Mouse (Mus musculus) gastrocnemius, postnatal 10 days (tissue): ENCODE measurements around the gene Rab4a. TPM values are rescaled to one million over a fixed set of nuclear protein-coding genes. Genes with fewer than 3 reads are reported as not detected.
A peak's percentile ranks its signal among the peaks of the same experiment; 100 is the strongest.

Experiments used
- DNase-seq: peaks from one replicate; pipeline ENCODE4 v3.0.0; 2021; ENCODE audit warnings: mixed read lengths
- total RNA-seq, 2 experiments: library from RNA; stranded (reverse); gene quantifications; 2 replicates each; pipeline ENCODE4 v1.2.3; 2021

Rab4a gene
- total RNA-seq, 2 experiments from 2014 or later, result 11.7 to 14.1 TPM

- DNase-seq, result no peak
Measured at GRCm38 (mm10) chr8:123849352-123849751, 43.6 kb downstream of the Rab4a start.

GRCm38 (mm10) chr8:123851590-123851989, 45.8 kb downstream of the Rab4a start:
- DNase-seq, result no peak

DNA sequence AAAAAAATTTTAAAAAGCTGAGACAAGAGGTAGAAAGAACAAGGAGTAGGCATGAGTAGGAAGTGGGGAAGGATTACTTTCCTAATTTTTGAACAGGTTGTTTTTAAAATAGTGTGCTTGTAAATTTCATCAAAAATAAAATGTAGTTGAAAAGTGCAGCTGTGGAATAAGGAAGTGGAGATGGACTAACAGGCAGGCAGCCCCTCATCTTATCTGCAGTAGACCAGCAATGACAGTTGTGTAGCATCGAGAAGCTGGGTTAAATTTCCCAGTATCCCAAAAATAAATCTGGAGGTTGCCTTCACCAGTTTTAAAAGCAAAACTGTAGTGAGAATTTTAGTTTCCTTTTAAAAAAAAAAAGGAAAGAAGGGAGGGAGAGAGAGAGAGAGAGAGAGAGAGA, 48.5 kb downstream of the Rab4a start:
- no peak for DNase-seq

DNA sequence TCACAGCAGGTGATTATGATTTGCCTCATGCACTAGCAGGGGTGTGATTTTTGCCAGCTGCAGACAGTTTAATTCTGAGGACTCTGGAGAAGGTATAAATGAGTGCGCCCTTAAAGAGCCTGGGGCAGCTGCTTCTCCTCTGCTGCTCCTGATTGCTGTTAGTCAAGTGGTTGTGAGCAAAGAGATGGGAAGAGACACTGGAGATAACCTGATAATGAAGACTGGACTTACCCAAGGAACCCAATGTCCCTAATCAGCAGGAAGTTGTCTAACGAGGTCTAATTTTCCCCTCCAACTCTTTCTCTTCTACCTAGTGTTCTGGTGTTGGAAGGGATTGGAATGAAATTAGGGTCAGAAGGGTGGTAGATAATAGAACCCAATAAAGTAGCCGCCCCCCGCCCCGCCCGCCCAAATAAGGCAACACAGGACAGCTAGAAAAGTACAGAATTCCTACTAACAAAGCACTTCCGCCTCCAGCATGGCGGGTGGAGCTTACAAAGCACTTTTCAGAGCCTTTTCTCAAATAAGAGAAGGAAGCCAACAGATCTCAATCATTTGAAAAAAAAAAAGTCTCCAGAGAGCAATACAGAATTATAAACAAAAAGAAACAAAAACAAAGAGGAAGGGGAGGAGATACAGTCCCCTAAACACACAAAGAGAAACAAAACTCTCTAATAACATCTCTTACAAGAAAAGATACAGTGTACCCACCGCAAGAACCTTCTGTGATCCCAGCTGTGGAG, 49.1 kb downstream of the Rab4a start:
- DNase-seq, result no peak

DNA sequence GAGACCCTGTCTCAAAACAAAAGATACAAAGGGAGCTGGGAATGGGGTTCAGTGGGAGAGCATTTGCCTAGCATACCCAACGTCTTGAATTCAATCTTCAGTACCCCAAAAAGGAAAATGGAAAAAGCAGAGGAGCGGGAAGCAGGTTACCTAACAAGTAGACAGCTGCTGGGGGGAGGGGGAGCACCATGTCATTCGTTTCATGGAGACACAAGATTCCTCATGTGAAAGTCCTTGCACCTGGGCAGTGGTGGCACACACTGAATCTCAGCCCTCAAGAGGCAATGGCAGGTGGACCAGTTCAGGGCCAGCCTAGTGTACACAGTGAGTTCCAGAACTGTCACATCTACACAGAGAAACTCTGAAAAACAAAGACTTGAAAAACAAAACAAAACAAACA, 51.6 kb downstream of the Rab4a start:
- no peak for DNase-seq

GRCm38 (mm10) chr8:123858574-123858940, 52.8 kb downstream of the Rab4a start:
- no peak for DNase-seq

DNA sequence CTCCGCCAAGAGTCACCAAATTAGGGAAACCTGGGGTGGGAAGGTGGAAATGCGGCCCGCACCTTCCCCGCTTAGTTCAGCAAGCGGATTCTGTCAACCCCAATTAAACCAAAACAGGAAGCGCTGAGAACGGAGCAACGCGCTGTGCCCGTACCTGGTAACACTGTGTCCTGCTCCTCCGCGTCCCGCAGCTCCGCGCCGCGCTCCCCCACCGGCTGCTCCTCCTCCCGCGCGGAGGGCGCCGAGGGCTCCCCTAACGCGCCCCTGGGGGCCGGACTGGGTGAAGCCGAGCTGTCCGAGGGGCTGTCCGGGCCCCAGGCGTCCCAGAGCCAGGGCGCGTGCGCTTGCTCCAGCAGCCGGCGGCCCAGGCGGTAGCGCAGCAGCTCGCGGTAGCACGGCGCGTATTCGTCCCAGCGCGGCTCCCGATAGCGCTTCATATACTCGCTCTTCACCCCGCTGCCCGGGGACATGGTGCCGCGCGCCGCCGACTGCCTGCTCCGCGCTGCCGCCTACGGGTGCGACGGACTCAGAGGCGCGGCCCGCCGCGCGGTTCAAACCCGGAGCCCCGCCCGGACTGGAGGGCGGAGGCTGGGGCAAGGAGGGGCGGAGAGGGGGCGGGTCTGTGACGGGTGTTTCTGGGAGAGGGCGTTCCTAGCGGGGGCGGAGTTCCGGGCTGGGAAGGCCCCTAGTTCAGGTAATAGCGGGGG, 53.3 kb downstream of the Rab4a start:
- peak; percentile 91 for DNase-seq

DNA sequence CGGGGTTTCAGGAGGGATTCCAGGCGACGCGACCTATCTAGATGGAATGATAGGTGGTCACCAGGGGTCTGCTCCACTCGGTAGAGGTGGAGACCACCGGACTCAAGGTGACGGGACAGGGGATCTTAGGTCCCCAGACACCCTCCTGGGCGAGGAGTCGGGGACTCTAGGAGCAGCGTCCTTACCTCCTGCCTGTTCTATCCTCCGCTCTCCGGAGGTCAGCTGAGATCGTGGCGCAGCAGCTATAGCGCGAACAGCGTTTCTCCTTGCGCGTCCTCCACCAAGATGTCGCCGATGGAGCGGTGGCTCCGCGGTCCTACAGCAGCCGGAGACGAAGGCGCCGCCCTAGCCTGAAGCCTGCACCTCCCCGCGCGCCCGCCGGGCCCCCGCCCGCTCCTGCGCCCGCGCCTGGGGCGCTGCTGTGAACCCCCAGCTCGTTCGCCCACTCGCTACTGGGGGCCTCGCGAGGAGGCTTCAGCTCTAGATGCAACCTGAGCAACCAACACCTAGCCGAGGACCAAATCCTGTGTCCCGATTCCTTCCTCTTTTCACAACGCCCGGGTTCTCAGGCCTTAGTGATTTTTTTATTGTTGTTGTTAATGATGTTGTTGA, 54.0 kb downstream of the Rab4a start, which contains the start of gene Ccsap:
Gene Ccsap, minus strand, starts transcription at position 562 of the 612 bp plus-strand sequence.
- DNase-seq, result peak; percentile 53

GRCm38 (mm10) chr8:123860386-123860785, 54.6 kb downstream of the Rab4a start:
- DNase-seq, result no peak

GRCm38 (mm10) chr8:123865786-123866185, 60.0 kb downstream of the Rab4a start:
- DNase-seq, result no peak

DNA sequence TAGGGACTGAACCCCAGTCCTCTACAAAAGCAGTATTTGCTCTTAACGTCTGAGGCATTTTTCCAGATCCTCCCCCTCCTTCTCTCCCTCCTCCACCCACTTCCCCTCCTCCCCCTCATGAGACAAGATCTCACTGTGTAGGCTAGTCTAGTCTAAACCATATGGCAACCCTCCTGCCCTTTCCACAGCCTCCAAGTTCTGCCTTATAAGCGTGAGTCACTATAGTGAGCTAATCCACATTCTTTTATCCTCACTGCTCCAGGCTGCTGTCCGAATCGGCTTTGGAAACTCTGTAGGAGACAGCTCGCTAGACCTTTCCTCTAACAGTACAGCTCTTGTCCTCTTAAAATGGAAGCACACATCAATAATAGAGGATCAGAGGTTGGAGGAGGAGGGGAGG, 61.2 kb downstream of the Rab4a start:
- DNase-seq, result no peak

GRCm38 (mm10) chr8:123872048-123872447, 66.3 kb downstream of the Rab4a start:
- peak; percentile 59 for DNase-seq

DNA sequence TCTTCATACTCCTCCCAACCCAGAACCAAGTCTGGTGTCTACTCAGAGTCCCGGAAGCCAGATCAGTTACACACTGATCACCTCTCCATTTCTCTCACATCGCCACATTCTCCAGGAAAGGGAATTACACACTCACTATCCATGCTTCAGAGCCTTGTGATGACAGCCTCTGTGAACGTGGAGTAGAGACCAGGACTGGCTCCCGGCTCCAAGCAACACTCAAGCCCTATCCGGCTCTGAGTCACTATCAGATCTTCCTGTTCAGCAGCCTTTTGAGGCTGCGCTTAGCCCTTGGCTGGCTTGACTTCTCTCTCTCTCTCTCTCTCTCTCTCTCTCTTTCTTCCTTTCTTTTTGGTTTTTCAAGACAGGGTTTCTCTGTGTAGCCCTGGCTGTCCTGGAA, 67.6 kb downstream of the Rab4a start:
- no peak for DNase-seq

- no peak for DNase-seq
Measured at GRCm38 (mm10) chr8:123874324-123874723, 68.5 kb downstream of the Rab4a start.

DNA sequence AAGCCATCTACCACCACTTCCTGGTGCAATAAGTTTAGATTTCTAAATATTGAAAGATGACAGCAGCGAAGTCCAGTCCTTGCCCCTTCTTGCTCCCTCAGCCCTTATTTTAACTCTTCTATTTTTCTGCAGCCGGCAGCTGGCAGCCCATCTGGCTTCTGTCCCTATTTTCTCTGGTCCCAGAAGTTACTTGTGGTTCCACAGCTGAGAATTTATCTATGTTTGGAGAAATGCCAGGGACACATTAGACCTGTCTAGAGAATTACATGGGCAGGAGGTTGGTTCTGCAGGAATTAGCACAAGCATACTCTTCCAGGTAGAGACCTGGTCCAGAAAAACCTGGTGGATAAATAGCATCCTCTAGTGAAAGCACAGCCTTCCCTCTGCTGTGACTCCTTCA, 72.1 kb downstream of the Rab4a start:
- no peak for DNase-seq

GRCm38 (mm10) chr8:123880271-123880670, 74.5 kb downstream of the Rab4a start:
- DNase-seq, result no peak

- no peak for DNase-seq
Measured at GRCm38 (mm10) chr8:123880821-123881350, 75.1 kb downstream of the Rab4a start.

DNA sequence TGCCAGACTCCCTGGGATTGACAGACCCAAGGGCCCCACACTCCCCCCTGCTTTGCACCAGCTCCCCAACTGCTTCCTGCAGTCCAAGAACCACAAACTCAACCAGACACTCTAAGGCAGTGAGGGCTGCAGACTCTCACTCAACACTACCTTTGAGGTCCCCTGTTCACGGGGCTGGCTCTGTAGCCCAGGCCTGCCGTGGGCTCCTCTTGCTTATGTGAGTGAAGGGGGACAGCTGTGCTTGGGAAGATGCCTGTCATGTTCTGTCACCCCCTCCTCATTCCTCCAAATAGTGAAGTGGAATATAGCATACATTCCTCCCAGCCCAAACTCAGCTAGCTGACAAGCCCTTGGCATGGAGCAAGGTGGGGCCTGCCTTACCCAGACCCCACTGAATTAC, 76.6 kb downstream of the Rab4a start:
- no peak for DNase-seq

DNA sequence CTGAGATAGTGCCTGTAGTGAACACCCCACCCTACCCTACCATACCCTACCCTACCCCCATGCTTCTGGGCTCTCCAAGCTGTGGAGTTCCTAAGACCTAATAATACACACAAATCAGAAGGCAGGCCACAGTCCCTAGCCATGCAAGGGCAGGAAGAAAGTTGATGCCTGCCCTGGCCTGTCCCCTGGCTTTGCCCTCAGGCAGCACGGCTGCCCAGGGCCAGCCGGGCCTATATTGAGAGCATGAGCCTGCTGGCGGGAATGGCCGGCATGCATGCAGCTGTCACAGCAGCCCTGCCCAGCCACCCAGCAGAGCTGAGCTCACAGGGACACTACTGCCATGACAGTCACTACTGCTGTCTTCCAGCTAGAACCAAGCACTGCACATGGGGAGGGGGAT, 77.3 kb downstream of the Rab4a start:
- peak; percentile 63 for DNase-seq
